Mouse (Mus musculus): ENCODE results near the gene Akap2. TPM values are rescaled to one million over a fixed set of nuclear protein-coding genes. Genes with fewer than 3 reads are reported as not detected.
A peak's percentile ranks its signal among the peaks of the same experiment; 100 is the strongest.

Akap2 gene
- total and polyA plus RNA-seq, 3 experiments, result 1.7 to 7.2 TPM; not detected in 1

- Histone ChIP-seq H3K27ac (ENCODE audit: control insufficient read depth, low read depth, low read length) (peak overlapping the region; percentile 50), H3K36me3 (ENCODE audit: control insufficient read depth in 1 of 2, insufficient read depth in 2 of 2, low read length in 2 of 2) (peaks cover 0 to 6% of the 10 kb centered on the region in 2 experiments; a peak in 1 of 4 replicates), H3K9ac (ENCODE audit: control insufficient read depth, low read depth, low read length, poor library complexity, severe bottlenecking) (peak overlapping the region; percentile 39), H3K9me3 (replicated peaks; ENCODE audit: insufficient read depth, low read length) (no peaks in the 10 kb centered on the region), H3K79me2 (ENCODE audit: control insufficient read depth, insufficient read depth, low read length, poor library complexity) (no peaks in the 10 kb centered on the region), H3K4me3 (ENCODE audit: control insufficient read depth in 1 of 2, insufficient read depth in 1 of 2, low read depth in 2 of 2, low read length in 2 of 2) (no peak overlapping the region), H3K27me3 (ENCODE audit: control insufficient read depth in 1 of 2, insufficient read depth in 2 of 2, low read length in 2 of 2) (no peaks in the 10 kb centered on the region), H3K4me1 (ENCODE audit: control insufficient read depth in 1 of 2, insufficient read depth in 2 of 2, low read length in 2 of 2) (peaks cover 0 to 12% of the 10 kb centered on the region in 2 experiments; a peak in 2 of 4 replicates)
- TF ChIP-seq HCFC1 (IDR thresholded peaks at IDR 0.05; ENCODE audit: low read depth, low read length), result no peak
- peak; percentile 88 for TF ChIP-seq ZNF384 (IDR thresholded peaks at IDR 0.05; ENCODE audit: low read depth, low read length)
- peak; percentile 51 for DNase-seq (ENCODE audit: low read depth, low spot score)
Observed at GRCm38 (mm10) chr4:57812916-57813575, 95.6 kb downstream of the Akap2 start.

- DNase-seq (ENCODE audit: low read depth, low spot score), result no peak
- no peak overlapping the region for H3K9ac ChIP-seq (ENCODE audit: control insufficient read depth, low read depth, low read length, poor library complexity, severe bottlenecking)
Observed at GRCm38 (mm10) chr4:57813576-57813945, 96.1 kb downstream of the Akap2 start.

GRCm38 (mm10) chr4:57815355-57815754, 97.9 kb downstream of the Akap2 start:
- Histone ChIP-seq H3K27me3 (ENCODE audit: control insufficient read depth in 1 of 2, insufficient read depth in 2 of 2, low read length in 2 of 2) (no peaks in the 10 kb centered on the region), H3K4me1 (ENCODE audit: control insufficient read depth in 1 of 2, insufficient read depth in 2 of 2, low read length in 2 of 2) (peaks cover 0 to 12% of the 10 kb centered on the region in 2 experiments; a peak in 2 of 4 replicates), H3K27ac (ENCODE audit: control insufficient read depth, low read depth, low read length) (no peak overlapping the region), H3K36me3 (ENCODE audit: control insufficient read depth in 1 of 2, insufficient read depth in 2 of 2, low read length in 2 of 2) (peaks cover 0 to 6% of the 10 kb centered on the region in 2 experiments; a peak in 1 of 4 replicates), H3K79me2 (ENCODE audit: control insufficient read depth, insufficient read depth, low read length, poor library complexity) (no peaks in the 10 kb centered on the region), H3K9me3 (replicated peaks; ENCODE audit: insufficient read depth, low read length) (no peaks in the 10 kb centered on the region), H3K9ac (ENCODE audit: control insufficient read depth, low read depth, low read length, poor library complexity, severe bottlenecking) (no peak overlapping the region), H3K4me3 (ENCODE audit: control insufficient read depth in 1 of 2, insufficient read depth in 1 of 2, low read depth in 2 of 2, low read length in 2 of 2) (no peak overlapping the region)
- no peak for TF ChIP-seq E2F4 (IDR thresholded peaks at IDR 0.05; ENCODE audit: borderline replicate concordance, low read depth, low read length)
- TF ChIP-seq ZNF384 (IDR thresholded peaks at IDR 0.05; ENCODE audit: low read depth, low read length), result no peak
- TF ChIP-seq ZKSCAN1 (IDR thresholded peaks at IDR 0.05; ENCODE audit: low read depth, low read length), result no peak
- no peak for TF ChIP-seq EP300 (IDR thresholded peaks at IDR 0.05; ENCODE audit: low read depth in 1 of 2, low read length in 2 of 2)
- no peak for TF ChIP-seq RCOR1 (IDR thresholded peaks at IDR 0.05; ENCODE audit: low read depth, low read length)
- no peak for TF ChIP-seq MYC (IDR thresholded peaks at IDR 0.05; ENCODE audit: low read depth, low read length)
- no peak for TF ChIP-seq MAFK (IDR thresholded peaks at IDR 0.05; ENCODE audit: borderline replicate concordance, low read depth, low read length)
- no peak for TF ChIP-seq ELF1 (IDR thresholded peaks at IDR 0.05; ENCODE audit: low read depth, low read length)
- no peak for TF ChIP-seq MXI1 (IDR thresholded peaks at IDR 0.05; ENCODE audit: low read depth, low read length)
- no peak for TF ChIP-seq POLR2AphosphoS5 (IDR thresholded peaks at IDR 0.05; ENCODE audit: borderline replicate concordance, low read depth, low read length)
- no peak for TF ChIP-seq JUND (IDR thresholded peaks at IDR 0.05; ENCODE audit: low read depth, low read length)
- no peak for TF ChIP-seq ZC3H11A (IDR thresholded peaks at IDR 0.05; ENCODE audit: low read depth, low read length)
- DNase-seq (ENCODE audit: low read depth, low spot score), result no peak

More at GRCm38 (mm10) chr4:57813576-57813945, 96.1 kb downstream of the Akap2 start:
- no peak overlapping the region for H3K4me3 ChIP-seq (ENCODE audit: control insufficient read depth in 1 of 2, insufficient read depth in 1 of 2, low read depth in 2 of 2, low read length in 2 of 2)
- no peaks in the 10 kb centered on the region for H3K27me3 ChIP-seq (ENCODE audit: control insufficient read depth in 1 of 2, insufficient read depth in 2 of 2, low read length in 2 of 2)
- H3K27ac ChIP-seq (ENCODE audit: control insufficient read depth, low read depth, low read length), result no peak overlapping the region
- H3K36me3 ChIP-seq (ENCODE audit: control insufficient read depth in 1 of 2, insufficient read depth in 2 of 2, low read length in 2 of 2), result peaks cover 0 to 6% of the 10 kb centered on the region in 2 experiments; a peak in 1 of 4 replicates
- H3K9me3 ChIP-seq (replicated peaks; ENCODE audit: insufficient read depth, low read length), result no peaks in the 10 kb centered on the region
- TF ChIP-seq CTCF (IDR thresholded peaks at IDR 0.05 in 2 of 3, conservative IDR thresholded peaks at IDR 0.05 in 1 of 3; ENCODE audit: control insufficient read depth in 1 of 3, insufficient read depth in 1 of 3, low read depth in 2 of 3, low read length in 3 of 3, poor library complexity in 1 of 3, severe bottlenecking in 1 of 3), result no peak
- no peak for TF ChIP-seq ZC3H11A (IDR thresholded peaks at IDR 0.05; ENCODE audit: low read depth, low read length)
- TF ChIP-seq UBTF (IDR thresholded peaks at IDR 0.05; ENCODE audit: borderline replicate concordance, insufficient read depth, low read depth, low read length), result no peak
- no peak for TF ChIP-seq NELFE (IDR thresholded peaks at IDR 0.05; ENCODE audit: low read depth, low read length)
- TF ChIP-seq CHD2 (IDR thresholded peaks at IDR 0.05; ENCODE audit: low read length), result no peak
- TF ChIP-seq RAD21 (IDR thresholded peaks at IDR 0.05; ENCODE audit: low read depth, low read length), result no peak
- no peak for TF ChIP-seq MYB (IDR thresholded peaks at IDR 0.05; ENCODE audit: low read depth, low read length)
- TF ChIP-seq ZNF384 (IDR thresholded peaks at IDR 0.05; ENCODE audit: low read depth, low read length), result no peak
- no peak for TF ChIP-seq USF2 (IDR thresholded peaks at IDR 0.05; ENCODE audit: borderline replicate concordance in 1 of 2, insufficient read depth in 1 of 2, low read depth in 1 of 2, low read length in 2 of 2)
- TF ChIP-seq KAT2A (conservative IDR thresholded peaks at IDR 0.05; ENCODE audit: low read depth, low read length), result no peak
- no peak for TF ChIP-seq MXI1 (IDR thresholded peaks at IDR 0.05; ENCODE audit: low read depth, low read length)
- TF ChIP-seq TCF12 (IDR thresholded peaks at IDR 0.05; ENCODE audit: low read depth, low read length), result no peak
- no peak for TF ChIP-seq MAZ (IDR thresholded peaks at IDR 0.05; ENCODE audit: low read depth, low read length)
- no peak for TF ChIP-seq USF1 (IDR thresholded peaks at IDR 0.05; ENCODE audit: low read depth, low read length)
- TF ChIP-seq MYC (IDR thresholded peaks at IDR 0.05; ENCODE audit: low read depth, low read length), result no peak
- TF ChIP-seq POLR2AphosphoS5 (IDR thresholded peaks at IDR 0.05; ENCODE audit: borderline replicate concordance, low read depth, low read length), result no peak
- TF ChIP-seq MEF2A (IDR thresholded peaks at IDR 0.05; ENCODE audit: extremely low read depth, insufficient replicate concordance, low read depth, low read length, poor library complexity, severe bottlenecking), result no peak
- H3K4me1 ChIP-seq (ENCODE audit: control insufficient read depth in 1 of 2, insufficient read depth in 2 of 2, low read length in 2 of 2), result peaks cover 0 to 12% of the 10 kb centered on the region in 2 experiments; a peak in 2 of 4 replicates
- H3K79me2 ChIP-seq (ENCODE audit: control insufficient read depth, insufficient read depth, low read length, poor library complexity), result no peaks in the 10 kb centered on the region
